Mouse (Mus musculus) limb, embryonic 12.5 days (tissue): ENCODE results near the gene Lgr5. TPM values are rescaled to one million over a fixed set of nuclear protein-coding genes. Genes with fewer than 3 reads are reported as not detected.

Experiments used
- ATAC-seq: fragments of 200-750 bp; cut with Nextera tagmentation; 2 replicates; pipeline ENCODE4 v1.8.0; 2017; ENCODE audit warnings: low read depth, moderate TSS enrichment; ENCODE audit not compliant: insufficient number of reproducible peaks, insufficient read depth, low FRiP score, low TSS enrichment
- H3K27ac ChIP-seq: fragments of 300-500 bp; sonication (generic); 2 replicates; pipeline ENCODE4 v1.5.1; 2016; ENCODE audit warnings: mild to moderate bottlenecking, moderate library complexity
- H3K27me3 ChIP-seq: fragments of 300-500 bp; sonication (generic); 2 replicates; pipeline ENCODE4 v1.6.1; 2016; ENCODE audit warnings: mild to moderate bottlenecking, moderate library complexity
- H3K36me3 ChIP-seq: fragments of 300-500 bp; sonication (generic); 2 replicates; pipeline ENCODE4 v1.6.1; 2016; ENCODE audit warnings: mild to moderate bottlenecking, moderate library complexity
- H3K4me1 ChIP-seq: fragments of 300-500 bp; sonication (generic); replicated peaks from 2 replicates; pipeline ENCODE4 v1.6.1; 2016
- H3K4me2 ChIP-seq: fragments of 300-500 bp; sonication (generic); 2 replicates; pipeline ENCODE4 v1.6.1; 2016; ENCODE audit warnings: mild to moderate bottlenecking, moderate library complexity
- H3K4me3 ChIP-seq: fragments of 300-500 bp; sonication (generic); replicated peaks from 2 replicates; pipeline ENCODE4 v1.5.1; 2016; ENCODE audit warnings: mild to moderate bottlenecking
- H3K9ac ChIP-seq: fragments of 300-500 bp; sonication (generic); replicated peaks from 2 replicates; pipeline ENCODE4 v1.6.1; 2016; ENCODE audit warnings: mild to moderate bottlenecking, moderate library complexity
- H3K9me3 ChIP-seq: fragments of 300-500 bp; sonication (generic); 2 replicates; pipeline ENCODE4 v1.6.1; 2016; ENCODE audit warnings: mild to moderate bottlenecking, moderate library complexity
- WGBS: fragments of 180-500 bp; shearing (Covaris S2); methylation state at CpG from one replicate; pipeline ENCODE4 v1.1.7; 2016; 5-methylcytosine and 5-hydroxymethylcytosine counted together
- polyA plus RNA-seq: library from polyadenylated mRNA; unstranded; fragments of >200 nt; fragmentation: Nextera tagmentation; extraction: Ambion mirVana; gene quantifications from 2 replicates; pipeline ENCODE4 v1.2.1, GENCODE M21; 2016

Lgr5 gene
- polyA plus RNA-seq, 1 experiment from 2014 or later: 6.6 TPM

- Histone ChIP-seq H3K27me3 (no peaks in the 10 kb centered on the region), H3K27ac (no peak within 1 kb of the TSS), H3K4me3 (no peak within 1 kb of the TSS), H3K9me3 (no peaks in the 10 kb centered on the region), H3K9ac (no peak within 1 kb of the TSS), H3K36me3 (no peaks in the 10 kb centered on the region), H3K4me2 (no peak within 1 kb of the TSS), H3K4me1 (peaks cover 4% of the 10 kb centered on the region; the same call in 1 of the 2 replicates)
- ATAC-seq: no peak
- 91% methylated on average over 15 of the region's 15 CpGs for WGBS
These were observed 17.7 kb downstream of the Lgr5 start, which contains the start of gene A930009A15Rik for GRCm38 (mm10) chr10:115569712-115570491. A930009A15Rik (plus strand) TSS chr10:115569986.

GRCm38 (mm10) chr10:115563961-115564360, 23.6 kb downstream of the Lgr5 start:
- Histone ChIP-seq H3K36me3 (no peaks in the 10 kb centered on the region), H3K27me3 (no peaks in the 10 kb centered on the region), H3K9me3 (no peaks in the 10 kb centered on the region), H3K4me2 (no peak overlapping the region), H3K9ac (no peak overlapping the region), H3K27ac (no peak overlapping the region), H3K4me3 (no peak overlapping the region), H3K4me1 (peaks cover 8% of the 10 kb centered on the region; the same call in 1 of the 2 replicates)
- WGBS: 80% methylated on average over 5 of the region's 5 CpGs
- no peak for ATAC-seq

- Histone ChIP-seq H3K36me3 (no peaks in the 10 kb centered on the region), H3K27ac (no peak overlapping the region), H3K9me3 (no peaks in the 10 kb centered on the region), H3K4me3 (no peak overlapping the region), H3K4me2 (no peak overlapping the region), H3K27me3 (no peaks in the 10 kb centered on the region), H3K4me1 (peaks cover 8% of the 10 kb centered on the region; the same call in 1 of the 2 replicates), H3K9ac (no peak overlapping the region)
- 84% methylated on average over 4 of the region's 4 CpGs for WGBS
- no peak for ATAC-seq
These were observed 24.5 kb downstream of the Lgr5 start for GRCm38 (mm10) chr10:115562911-115563686.

GRCm38 (mm10) chr10:115561136-115561880, 26.3 kb downstream of the Lgr5 start:
- no peak overlapping the region for H3K9ac ChIP-seq
- no peak overlapping the region for H3K4me3 ChIP-seq
- H3K9me3 ChIP-seq: no peaks in the 10 kb centered on the region
- no peak overlapping the region for H3K4me2 ChIP-seq
- no peaks in the 10 kb centered on the region for H3K27me3 ChIP-seq
- ATAC-seq: no peak
- peaks cover 16% of the 10 kb centered on the region for H3K4me1 ChIP-seq
- no peaks in the 10 kb centered on the region for H3K36me3 ChIP-seq
- no peak overlapping the region for H3K27ac ChIP-seq
- WGBS: 69% methylated on average over 12 of the region's 12 CpGs

- Histone ChIP-seq H3K4me2 (peak overlapping the region; percentile 6; the same call in 1 of the 2 replicates), H3K27me3 (no peaks in the 10 kb centered on the region), H3K9me3 (no peaks in the 10 kb centered on the region), H3K4me3 (no peak overlapping the region), H3K36me3 (no peaks in the 10 kb centered on the region), H3K9ac (no peak overlapping the region), H3K27ac (no peak overlapping the region), H3K4me1 (peaks cover 19% of the 10 kb centered on the region)
- ATAC-seq: no peak
- WGBS: 36% methylated on average over 12 of the region's 12 CpGs
These were observed 30.8 kb downstream of the Lgr5 start for GRCm38 (mm10) chr10:115556738-115557242.

GRCm38 (mm10) chr10:115555191-115555765, 32.3 kb downstream of the Lgr5 start:
- Histone ChIP-seq H3K36me3 (no peaks in the 10 kb centered on the region), H3K4me2 (no peak overlapping the region), H3K9me3 (no peaks in the 10 kb centered on the region), H3K9ac (no peak overlapping the region), H3K27ac (no peak overlapping the region), H3K4me1 (peaks cover 12% of the 10 kb centered on the region), H3K27me3 (no peaks in the 10 kb centered on the region), H3K4me3 (no peak overlapping the region)
- WGBS: 49% methylated on average over 2 of the region's 2 CpGs
- ATAC-seq: no peak

GRCm38 (mm10) chr10:115553352-115554113, 34.0 kb downstream of the Lgr5 start:
- Histone ChIP-seq H3K4me3 (no peak overlapping the region), H3K27me3 (no peaks in the 10 kb centered on the region), H3K4me1 (peaks cover 12% of the 10 kb centered on the region), H3K27ac (no peak overlapping the region), H3K36me3 (no peaks in the 10 kb centered on the region), H3K9me3 (no peaks in the 10 kb centered on the region), H3K9ac (no peak overlapping the region), H3K4me2 (no peak overlapping the region)
- no peak for ATAC-seq
- 56% methylated on average over 11 of the region's 11 CpGs for WGBS

- no peak overlapping the region for H3K27ac ChIP-seq
- peaks cover 4% of the 10 kb centered on the region for H3K4me1 ChIP-seq
- no peak overlapping the region for H3K9ac ChIP-seq
- H3K27me3 ChIP-seq: no peaks in the 10 kb centered on the region
- H3K36me3 ChIP-seq: no peaks in the 10 kb centered on the region
- H3K9me3 ChIP-seq: no peaks in the 10 kb centered on the region
- ATAC-seq: no peak
- WGBS: 81% methylated on average over 3 of the region's 3 CpGs
- H3K4me3 ChIP-seq: no peak overlapping the region
- H3K4me2 ChIP-seq: no peak overlapping the region
These were observed 36.5 kb downstream of the Lgr5 start for GRCm38 (mm10) chr10:115551069-115551468.

- no peak overlapping the region for H3K9ac ChIP-seq
- no peak overlapping the region for H3K4me2 ChIP-seq
- no peak overlapping the region for H3K27ac ChIP-seq
- WGBS: 85% methylated on average over 7 of the region's 7 CpGs
- no peak overlapping the region for H3K4me3 ChIP-seq
- ATAC-seq: no peak
- H3K27me3 ChIP-seq: no peaks in the 10 kb centered on the region
- peaks cover 4% of the 10 kb centered on the region for H3K4me1 ChIP-seq
- H3K9me3 ChIP-seq: peaks cover 4% of the 10 kb centered on the region; the same call in 1 of the 2 replicates
- H3K36me3 ChIP-seq: no peaks in the 10 kb centered on the region
These were observed 37.3 kb downstream of the Lgr5 start for GRCm38 (mm10) chr10:115550253-115550652.

- Histone ChIP-seq H3K27ac (no peak overlapping the region), H3K4me3 (no peak overlapping the region), H3K36me3 (no peaks in the 10 kb centered on the region), H3K9ac (no peak overlapping the region), H3K4me2 (no peak overlapping the region), H3K27me3 (no peaks in the 10 kb centered on the region), H3K9me3 (peaks cover 5% of the 10 kb centered on the region; the same call in 1 of the 2 replicates), H3K4me1 (no peaks in the 10 kb centered on the region)
- 83% methylated on average over 6 of the region's 6 CpGs for WGBS
- ATAC-seq: no peak
These were observed 44.7 kb downstream of the Lgr5 start for GRCm38 (mm10) chr10:115542917-115543316.
